Mouse (Mus musculus) forebrain, embryonic 13.5 days (tissue): ENCODE data around the gene Col8a1. TPM values are rescaled to one million over a fixed set of nuclear protein-coding genes. Genes with fewer than 3 reads are reported as not detected.
A peak's percentile ranks its signal among the peaks of the same experiment; 100 is the strongest.

Experiments
- ATAC-seq: fragments of 200-750 bp; cut with Nextera tagmentation; 2 replicates; pipeline ENCODE4 v1.8.0; 2017
- H3K27ac ChIP-seq: fragments of 300-500 bp; sonication (generic); 2 replicates; pipeline ENCODE4 v1.5.1; 2015; ENCODE audit warnings: inconsistent platforms, mild to moderate bottlenecking, moderate library complexity
- H3K27me3 ChIP-seq: fragments of 300-500 bp; sonication (generic); 2 replicates; pipeline ENCODE4 v1.6.1; 2015; ENCODE audit warnings: mild to moderate bottlenecking, inconsistent platforms
- H3K36me3 ChIP-seq: fragments of 300-500 bp; sonication (generic); 2 replicates; pipeline ENCODE4 v1.6.1; 2015; ENCODE audit warnings: mild to moderate bottlenecking, inconsistent platforms; ENCODE audit not compliant: poor library complexity, severe bottlenecking
- H3K4me1 ChIP-seq: fragments of 300-500 bp; sonication (generic); 2 replicates; pipeline ENCODE4 v1.6.1; 2015; ENCODE audit warnings: inconsistent platforms
- H3K4me2 ChIP-seq: fragments of 300-500 bp; sonication (generic); 2 replicates; pipeline ENCODE4 v1.6.1; 2015; ENCODE audit warnings: inconsistent platforms, mild to moderate bottlenecking, moderate library complexity
- H3K4me3 ChIP-seq: fragments of 300-500 bp; sonication (generic); 2 replicates; pipeline ENCODE4 v1.5.1; 2015; ENCODE audit warnings: mild to moderate bottlenecking, inconsistent platforms
- H3K9ac ChIP-seq: fragments of 300-500 bp; sonication (generic); 2 replicates; pipeline ENCODE4 v1.6.1; 2015; ENCODE audit warnings: mild to moderate bottlenecking, inconsistent platforms
- H3K9me3 ChIP-seq: fragments of 300-500 bp; sonication (generic); replicated peaks from 2 replicates; pipeline ENCODE4 v1.6.1; 2016; ENCODE audit warnings: inconsistent platforms
- WGBS: fragments of 180-500 bp; shearing (Covaris S2); methylation state at CpG from one replicate; pipeline ENCODE4 v1.1.7; 2015; 5-methylcytosine and 5-hydroxymethylcytosine counted together
- polyA plus RNA-seq: library from polyadenylated mRNA; unstranded; fragments of >200 nt; fragmentation: Nextera tagmentation; extraction: Ambion mirVana; gene quantifications from 2 replicates; pipeline ENCODE4 v1.2.1, GENCODE M21; 2015

Col8a1 gene
- 1.0 and 1.1 TPM in 2 replicates for polyA plus RNA-seq

- Histone ChIP-seq H3K4me1 (peaks cover 10% of the 10 kb centered on the region), H3K27me3 (0 out of 2 replicates have a peak, but pooled peaks cover 4% of the 10 kb centered on the region), H3K4me2 (peak within 1 kb of the TSS; percentile 75), H3K9me3 (no peaks in the 10 kb centered on the region), H3K27ac (no peak within 1 kb of the TSS), H3K36me3 (no peaks in the 10 kb centered on the region), H3K9ac (peak within 1 kb of the TSS; percentile 58), H3K4me3 (peak within 1 kb of the TSS; percentile 42)
- WGBS = 2% methylated on average over 19 of the region's 19 CpGs
- peak; percentile 54 for ATAC-seq
These were observed at the start of gene Col8a1 for GRCm38 (mm10) chr16:57754526-57755125. TSS of gene Col8a1 (minus strand) at chr16:57754737.

DNA sequence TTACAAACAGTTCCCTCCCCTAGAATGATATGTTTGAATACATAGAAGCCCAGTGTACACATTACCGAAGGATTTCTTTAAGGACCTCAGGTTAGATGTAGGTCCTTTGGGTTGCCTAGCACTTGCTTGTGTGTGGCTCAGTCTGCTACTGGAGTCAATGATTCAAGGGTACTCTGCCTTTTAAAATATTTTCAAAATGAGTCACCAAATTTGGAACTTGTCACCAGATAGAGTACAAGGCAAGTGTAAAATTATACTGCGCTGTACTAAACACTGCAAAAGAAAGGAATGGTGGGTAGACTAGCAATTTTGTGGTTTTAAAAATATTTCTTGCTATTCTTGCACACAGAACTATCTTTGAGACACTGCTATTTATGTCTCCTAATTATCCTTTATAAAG lies 47.3 kb upstream of the Col8a1 start:
- Histone ChIP-seq H3K27me3 (no peaks in the 10 kb centered on the region), H3K4me3 (no peak overlapping the region), H3K9me3 (no peaks in the 10 kb centered on the region), H3K27ac (no peak overlapping the region), H3K4me1 (no peaks in the 10 kb centered on the region), H3K36me3 (no peaks in the 10 kb centered on the region), H3K9ac (no peak overlapping the region), H3K4me2 (no peak overlapping the region)
- no peak for ATAC-seq
- WGBS = 95% methylated on average over 2 of the region's 2 CpGs

GRCm38 (mm10) chr16:57796321-57796720 lies 41.8 kb upstream of the Col8a1 start:
- no peak overlapping the region for H3K4me3 ChIP-seq
- no peaks in the 10 kb centered on the region for H3K4me1 ChIP-seq
- no peak overlapping the region for H3K27ac ChIP-seq
- H3K36me3 ChIP-seq = no peaks in the 10 kb centered on the region
- no peaks in the 10 kb centered on the region for H3K9me3 ChIP-seq
- no peak overlapping the region for H3K4me2 ChIP-seq
- H3K9ac ChIP-seq = no peak overlapping the region
- 71% methylated on average over 6 of the region's 6 CpGs for WGBS
- ATAC-seq = no peak
- H3K27me3 ChIP-seq = no peaks in the 10 kb centered on the region

GRCm38 (mm10) chr16:57779011-57779410 lies 24.5 kb upstream of the Col8a1 start:
- no peak overlapping the region for H3K9ac ChIP-seq
- H3K27me3 ChIP-seq = no peaks in the 10 kb centered on the region
- ATAC-seq = no peak
- H3K27ac ChIP-seq = no peak overlapping the region
- H3K36me3 ChIP-seq = no peaks in the 10 kb centered on the region
- H3K4me3 ChIP-seq = no peak overlapping the region
- H3K4me1 ChIP-seq = no peaks in the 10 kb centered on the region
- no peak overlapping the region for H3K4me2 ChIP-seq
- H3K9me3 ChIP-seq = no peaks in the 10 kb centered on the region

GRCm38 (mm10) chr16:57765615-57766014 lies 11.1 kb upstream of the Col8a1 start:
- H3K4me2 ChIP-seq = no peak overlapping the region
- H3K36me3 ChIP-seq = no peaks in the 10 kb centered on the region
- H3K9me3 ChIP-seq = no peaks in the 10 kb centered on the region
- H3K27ac ChIP-seq = no peak overlapping the region
- no peaks in the 10 kb centered on the region for H3K4me1 ChIP-seq
- H3K9ac ChIP-seq = no peak overlapping the region
- ATAC-seq = no peak; the same call in 1 of the 2 replicates
- no peak overlapping the region for H3K4me3 ChIP-seq
- 89% methylated on average over 3 of the region's 3 CpGs for WGBS
- H3K27me3 ChIP-seq = no peaks in the 10 kb centered on the region

DNA sequence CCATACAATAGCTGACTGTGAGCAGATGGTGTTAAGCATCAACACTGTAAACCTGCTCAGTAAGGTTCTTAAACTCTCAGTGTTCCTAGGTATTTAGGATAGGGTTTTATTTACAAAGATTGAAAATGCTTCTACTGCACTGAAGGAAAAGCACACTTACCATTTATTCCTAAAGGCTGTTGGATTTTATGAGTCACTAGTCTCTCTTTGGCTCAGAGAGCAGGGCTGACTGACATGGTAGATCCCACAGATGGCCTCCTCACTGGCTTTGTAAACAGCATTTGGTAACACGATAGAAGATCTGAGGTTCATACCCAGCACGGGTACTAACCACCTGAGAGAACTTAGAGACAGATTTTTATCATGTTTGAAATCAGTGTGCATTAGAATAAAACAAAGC lies 5.3 kb upstream of the Col8a1 start:
- Histone ChIP-seq H3K36me3 (no peaks in the 10 kb centered on the region), H3K4me2 (no peak overlapping the region), H3K27me3 (no peaks in the 10 kb centered on the region), H3K4me1 (peaks cover 4% of the 10 kb centered on the region), H3K4me3 (no peak overlapping the region), H3K27ac (no peak overlapping the region), H3K9me3 (no peaks in the 10 kb centered on the region), H3K9ac (no peak overlapping the region)
- no peak for ATAC-seq
- WGBS = 85% methylated on average over 2 of the region's 2 CpGs

GRCm38 (mm10) chr16:57755708-57756107 lies 1.2 kb upstream of the Col8a1 start:
- ATAC-seq = no peak
- Histone ChIP-seq H3K4me3 (0 out of 2 replicates have a peak overlapping the region, but pooled peaks have one; percentile 42), H3K27me3 (0 out of 2 replicates have a peak, but pooled peaks cover 4% of the 10 kb centered on the region), H3K4me2 (peak overlapping the region; percentile 75), H3K36me3 (no peaks in the 10 kb centered on the region), H3K27ac (no peak overlapping the region), H3K4me1 (peaks cover 10% of the 10 kb centered on the region), H3K9me3 (no peaks in the 10 kb centered on the region), H3K9ac (no peak overlapping the region)
- 33% methylated on average over 5 of the region's 5 CpGs for WGBS

DNA sequence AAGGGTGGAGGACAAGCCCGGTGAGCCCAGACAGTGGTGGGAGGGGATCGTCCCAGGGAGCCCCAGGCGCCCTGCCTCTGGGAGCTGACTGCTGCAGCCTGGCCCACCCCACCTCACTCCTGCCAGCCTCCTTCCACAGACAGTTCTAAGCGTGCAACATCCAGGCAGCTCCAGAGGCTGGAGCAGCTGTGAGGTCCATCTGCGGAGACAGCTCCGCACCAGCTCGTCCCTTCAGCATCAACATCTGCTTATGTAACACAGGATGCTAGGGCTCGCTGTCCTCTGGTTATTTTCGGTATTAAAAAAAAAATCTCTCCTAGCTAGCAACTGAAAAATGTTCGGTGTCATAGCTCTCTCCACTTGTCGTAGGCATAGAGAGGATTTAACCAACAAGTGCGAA lies 704 bp upstream of the Col8a1 start:
- Histone ChIP-seq H3K36me3 (no peaks in the 10 kb centered on the region), H3K4me3 (peak overlapping the region; percentile 42), H3K9ac (peak overlapping the region; percentile 58), H3K27me3 (0 out of 2 replicates have a peak, but pooled peaks cover 4% of the 10 kb centered on the region), H3K4me2 (peak overlapping the region; percentile 75), H3K4me1 (peaks cover 10% of the 10 kb centered on the region), H3K27ac (no peak overlapping the region), H3K9me3 (no peaks in the 10 kb centered on the region)
- peak; percentile 87 for ATAC-seq
- 22% methylated on average over 12 of the region's 12 CpGs for WGBS

DNA sequence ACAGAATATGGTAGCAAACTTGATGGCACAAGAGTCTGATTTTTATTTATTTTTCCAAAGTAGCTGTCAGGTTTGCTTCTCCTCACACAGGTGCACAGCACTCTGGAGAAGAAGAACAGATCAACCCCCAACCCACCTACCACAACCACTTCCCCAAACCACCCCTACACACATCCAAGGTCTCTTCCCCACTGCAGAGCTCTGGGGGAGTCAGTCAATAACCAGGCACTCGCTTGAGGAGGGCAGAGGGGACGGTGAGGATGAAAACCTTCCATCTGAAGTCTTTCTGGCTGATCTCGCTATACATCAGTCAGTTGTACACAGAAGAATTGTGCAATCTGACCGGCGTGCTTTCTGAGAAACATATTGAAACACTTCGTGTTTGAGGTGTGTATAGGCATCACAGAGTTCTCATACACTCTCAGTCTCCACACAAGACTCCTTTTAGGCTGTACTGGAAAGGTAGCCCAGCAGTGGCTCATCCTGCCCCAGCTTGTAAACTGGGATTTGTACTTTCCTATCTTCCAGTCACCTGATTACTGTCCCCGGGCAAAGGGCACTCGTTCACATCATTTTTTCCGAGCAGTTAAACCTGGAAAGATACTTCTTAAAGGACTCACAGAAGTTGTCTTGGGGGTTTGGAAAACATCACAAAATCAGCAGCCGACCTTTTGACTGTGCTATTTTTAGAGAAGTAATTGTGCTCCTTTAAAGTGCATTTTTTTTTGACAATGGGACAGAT lies 827 bp downstream of the Col8a1 start:
- Histone ChIP-seq H3K4me2 (no peak overlapping the region), H3K4me3 (no peak overlapping the region), H3K9ac (no peak overlapping the region), H3K36me3 (no peaks in the 10 kb centered on the region), H3K27me3 (0 out of 2 replicates have a peak, but pooled peaks cover 4% of the 10 kb centered on the region), H3K27ac (no peak overlapping the region), H3K9me3 (no peaks in the 10 kb centered on the region), H3K4me1 (peaks cover 10% of the 10 kb centered on the region)
- no peak for ATAC-seq
- WGBS = 59% methylated on average over 10 of the region's 10 CpGs

- H3K27me3 ChIP-seq = 0 out of 2 replicates have a peak, but pooled peaks cover 4% of the 10 kb centered on the region
- H3K9me3 ChIP-seq = no peaks in the 10 kb centered on the region
- no peak overlapping the region for H3K9ac ChIP-seq
- no peak for ATAC-seq
- H3K36me3 ChIP-seq = no peaks in the 10 kb centered on the region
- H3K4me1 ChIP-seq = peaks cover 10% of the 10 kb centered on the region
- 54% methylated on average over 2 of the region's 2 CpGs for WGBS
- H3K4me2 ChIP-seq = no peak overlapping the region
- H3K27ac ChIP-seq = no peak overlapping the region
- H3K4me3 ChIP-seq = no peak overlapping the region
These were observed 4.0 kb downstream of the Col8a1 start for GRCm38 (mm10) chr16:57750549-57750948.

DNA sequence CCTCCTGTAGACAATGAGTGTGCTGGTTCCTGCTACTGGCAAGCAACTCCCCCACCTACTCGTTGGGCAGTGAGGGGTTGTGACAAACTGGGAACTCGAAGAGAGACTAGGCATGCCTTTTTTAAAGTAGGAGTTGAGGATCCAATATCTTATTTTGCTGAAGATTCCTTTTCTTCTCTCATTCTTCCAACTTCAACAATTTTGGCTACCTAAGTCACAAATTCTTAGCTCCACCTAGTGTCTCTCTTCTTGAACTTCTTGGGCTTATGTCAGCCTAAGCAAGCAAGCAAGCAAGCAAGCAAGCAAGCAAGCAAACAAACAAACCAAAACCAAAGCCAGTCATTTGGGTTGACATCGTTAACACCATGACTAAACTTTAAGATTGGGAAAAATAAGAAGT lies 6.4 kb downstream of the Col8a1 start:
- Histone ChIP-seq H3K36me3 (no peaks in the 10 kb centered on the region), H3K4me3 (no peak overlapping the region), H3K27me3 (no peaks in the 10 kb centered on the region), H3K9ac (no peak overlapping the region), H3K4me2 (no peak overlapping the region), H3K27ac (no peak overlapping the region), H3K4me1 (no peaks in the 10 kb centered on the region), H3K9me3 (no peaks in the 10 kb centered on the region)
- ATAC-seq = no peak
- WGBS = 82% methylated on average over 3 of the region's 3 CpGs

- no peaks in the 10 kb centered on the region for H3K4me1 ChIP-seq
- no peak overlapping the region for H3K27ac ChIP-seq
- H3K4me2 ChIP-seq = no peak overlapping the region
- no peak for ATAC-seq
- WGBS = 83% methylated on average over 2 of the region's 2 CpGs
- H3K4me3 ChIP-seq = no peak overlapping the region
- no peaks in the 10 kb centered on the region for H3K27me3 ChIP-seq
- no peaks in the 10 kb centered on the region for H3K36me3 ChIP-seq
- no peak overlapping the region for H3K9ac ChIP-seq
- H3K9me3 ChIP-seq = no peaks in the 10 kb centered on the region
These were observed 7.0 kb downstream of the Col8a1 start for GRCm38 (mm10) chr16:57747357-57748056.
